Mouse (Mus musculus) liver, embryonic 11.5 days (tissue): Measurements from ENCODE around the gene Myadm. TPM values are rescaled to one million over a fixed set of nuclear protein-coding genes. Genes with fewer than 3 reads are reported as not detected.
A peak's percentile ranks its signal among the peaks of the same experiment; 100 is the strongest.

ENCODE experiments used
- ATAC-seq: fragments of 200-750 bp; cut with Nextera tagmentation; replicated peaks from 2 replicates; pipeline ENCODE4 v1.8.0; 2017; ENCODE audit warnings: moderate number of reproducible peaks, mild to moderate bottlenecking, moderate TSS enrichment, moderate library complexity; ENCODE audit not compliant: low FRiP score
- DNase-seq: peaks from one replicate; pipeline ENCODE4 v3.0.0-alpha.2; 2017; ENCODE audit warnings: low spot score
- H3K27ac ChIP-seq: fragments of 300-500 bp; sonication (generic); 2 replicates; pipeline ENCODE4 v1.5.1; 2014; ENCODE audit warnings: mild to moderate bottlenecking, low read depth, low read length, control low read depth
- H3K27me3 ChIP-seq: fragments of 300-500 bp; sonication (generic); replicated peaks from 2 replicates; pipeline ENCODE4 v1.6.1; 2014; ENCODE audit warnings: low read length, mixed read lengths; ENCODE audit not compliant: control insufficient read depth, insufficient read depth
- H3K36me3 ChIP-seq: fragments of 300-500 bp; sonication (generic); 2 replicates; pipeline ENCODE4 v1.6.1; 2014; ENCODE audit warnings: mild to moderate bottlenecking, low read length, moderate library complexity, mixed read lengths; ENCODE audit not compliant: control insufficient read depth, insufficient read depth
- H3K4me1 ChIP-seq: fragments of 300-500 bp; sonication (generic); replicated peaks from 2 replicates; pipeline ENCODE4 v1.6.1; 2014; ENCODE audit warnings: low read length, mixed read lengths; ENCODE audit not compliant: control insufficient read depth, insufficient read depth
- H3K4me2 ChIP-seq: fragments of 300-500 bp; sonication (generic); 2 replicates; pipeline ENCODE4 v1.6.1; 2014; ENCODE audit warnings: mild to moderate bottlenecking, control low read depth, moderate library complexity
- H3K4me3 ChIP-seq: fragments of 300-500 bp; sonication (generic); 2 replicates; pipeline ENCODE4 v1.5.1; 2014; ENCODE audit warnings: low read depth, low read length, control low read depth
- H3K9ac ChIP-seq: fragments of 300-500 bp; sonication (generic); 2 replicates; pipeline ENCODE4 v1.6.1; 2014; ENCODE audit warnings: low read depth, low read length, control low read depth
- H3K9me3 ChIP-seq: fragments of 300-500 bp; sonication (generic); 2 replicates; pipeline ENCODE4 v1.6.1; 2016; ENCODE audit warnings: low read length, inconsistent platforms, mixed read lengths; ENCODE audit not compliant: control insufficient read depth
- WGBS: fragments of 180-500 bp; shearing (Covaris S2); extraction: QIAGEN DNeasy Blood & Tissue Kit; methylation state at CpG from one replicate; pipeline ENCODE4 v1.1.7; 2014; 5-methylcytosine and 5-hydroxymethylcytosine counted together
- polyA plus RNA-seq: library from polyadenylated mRNA; unstranded; fragments of >200 nt; fragmentation: Nextera tagmentation; extraction: Ambion mirVana; gene quantifications from 2 replicates; pipeline ENCODE4 v1.2.1, GENCODE M21; 2014

Gene Myadm
- polyA plus RNA-seq, 1 experiment from 2014 or later, result 31.3 TPM

- H3K27ac ChIP-seq, result no peak within 1 kb of the TSS
These were observed 44.0 kb downstream of the Myadm start, which contains the start of gene Cacng7 for GRCm38 (mm10) chr7:3332619-3333521. Gene Cacng7, plus strand, starts transcription at chr7:3332955.

DNA sequence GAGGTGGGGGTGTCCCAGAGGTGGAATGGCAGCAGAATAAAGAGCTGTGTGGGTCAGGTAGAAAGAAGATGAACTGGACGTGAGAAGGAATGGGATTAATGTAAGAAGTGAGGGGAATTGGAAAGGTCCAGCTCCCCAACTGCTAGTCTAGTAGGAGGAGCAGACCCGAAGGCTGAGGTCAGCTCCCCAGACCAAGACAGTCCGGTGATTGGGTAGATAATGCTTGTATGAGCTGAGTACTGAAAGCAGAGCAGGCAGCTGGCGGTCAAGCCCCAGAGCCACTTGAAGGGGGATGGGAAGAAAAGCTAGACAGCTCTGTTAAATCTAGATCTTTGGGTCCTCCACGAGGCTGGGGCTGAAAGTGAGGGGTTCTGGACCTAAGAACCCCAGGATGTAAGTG is 44.7 kb downstream of the Myadm start:
- Histone ChIP-seq H3K4me2 (peak overlapping the region; percentile 56), H3K9me3 (no peaks in the 10 kb centered on the region; the same call in 1 of the 2 replicates), H3K9ac (no peak overlapping the region), H3K4me1 (no peaks in the 10 kb centered on the region), H3K36me3 (no peaks in the 10 kb centered on the region), H3K27ac (no peak overlapping the region), H3K4me3 (peak overlapping the region; percentile 46), H3K27me3 (peaks cover 46% of the 10 kb centered on the region)
- no peak for DNase-seq
- no peak for ATAC-seq
- 8% methylated on average over 5 of the region's 5 CpGs for WGBS

More at GRCm38 (mm10) chr7:3332619-3333521, 44.0 kb downstream of the Myadm start, which contains the start of gene Cacng7:
- no peaks in the 10 kb centered on the region for H3K9me3 ChIP-seq
- peak within 1 kb of the TSS; percentile 46 for H3K4me3 ChIP-seq
- peak within 1 kb of the TSS; percentile 35; the same call in 1 of the 2 replicates for H3K9ac ChIP-seq
- peaks cover 46% of the 10 kb centered on the region for H3K27me3 ChIP-seq
- H3K4me1 ChIP-seq, result no peaks in the 10 kb centered on the region
- DNase-seq (peak; percentile 48), ATAC-seq (no peak)
- 3% methylated on average over 53 of the region's 65 CpGs for WGBS
- H3K4me2 ChIP-seq, result peak within 1 kb of the TSS; percentile 56
- H3K36me3 ChIP-seq, result no peaks in the 10 kb centered on the region

DNA sequence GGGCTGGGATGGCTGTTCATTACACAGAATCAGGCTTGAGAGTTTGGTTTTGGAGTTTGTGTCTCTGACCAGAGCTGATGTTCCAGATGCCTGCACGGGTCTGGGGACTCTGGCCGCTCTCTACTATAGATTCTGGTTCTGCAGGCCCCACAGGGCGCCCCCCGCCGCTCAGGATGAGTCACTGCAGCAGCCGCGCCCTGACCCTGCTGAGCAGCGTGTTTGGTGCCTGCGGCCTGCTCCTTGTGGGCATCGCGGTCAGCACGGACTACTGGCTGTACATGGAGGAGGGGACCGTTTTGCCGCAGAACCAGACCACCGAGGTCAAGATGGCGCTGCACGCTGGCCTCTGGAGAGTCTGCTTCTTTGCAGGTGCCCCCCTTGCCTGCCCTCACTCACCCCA is 47.5 kb downstream of the Myadm start:
- DNase-seq (no peak), ATAC-seq (no peak)
- Histone ChIP-seq H3K4me3 (no peak overlapping the region), H3K27ac (no peak overlapping the region), H3K4me1 (no peaks in the 10 kb centered on the region), H3K36me3 (no peaks in the 10 kb centered on the region), H3K4me2 (no peak overlapping the region), H3K9ac (no peak overlapping the region), H3K27me3 (peaks cover 28% of the 10 kb centered on the region), H3K9me3 (no peaks in the 10 kb centered on the region; the same call in 1 of the 2 replicates)
- WGBS, result 56% methylated on average over 17 of the region's 17 CpGs

- no peak overlapping the region for H3K27ac ChIP-seq
- no peak overlapping the region for H3K4me3 ChIP-seq
- H3K27me3 ChIP-seq, result peaks cover 9% of the 10 kb centered on the region
- H3K9ac ChIP-seq, result no peak overlapping the region
- ATAC-seq (no peak), DNase-seq (no peak)
- WGBS, result 55% methylated on average over 11 of the region's 11 CpGs
- no peaks in the 10 kb centered on the region for H3K4me1 ChIP-seq
- H3K4me2 ChIP-seq, result no peak overlapping the region
- H3K9me3 ChIP-seq, result no peaks in the 10 kb centered on the region; the same call in 1 of the 2 replicates
- no peaks in the 10 kb centered on the region for H3K36me3 ChIP-seq
These were observed 49.5 kb downstream of the Myadm start for GRCm38 (mm10) chr7:3338286-3338935.

- Histone ChIP-seq H3K4me2 (no peak overlapping the region), H3K9ac (no peak overlapping the region), H3K9me3 (no peaks in the 10 kb centered on the region; the same call in 1 of the 2 replicates), H3K4me1 (no peaks in the 10 kb centered on the region), H3K4me3 (no peak overlapping the region), H3K27ac (no peak overlapping the region), H3K36me3 (no peaks in the 10 kb centered on the region), H3K27me3 (peaks cover 3% of the 10 kb centered on the region)
- DNase-seq (no peak), ATAC-seq (no peak)
- WGBS, result 73% methylated on average over 11 of the region's 11 CpGs
These were observed 50.1 kb downstream of the Myadm start for GRCm38 (mm10) chr7:3339010-3339409.

DNA sequence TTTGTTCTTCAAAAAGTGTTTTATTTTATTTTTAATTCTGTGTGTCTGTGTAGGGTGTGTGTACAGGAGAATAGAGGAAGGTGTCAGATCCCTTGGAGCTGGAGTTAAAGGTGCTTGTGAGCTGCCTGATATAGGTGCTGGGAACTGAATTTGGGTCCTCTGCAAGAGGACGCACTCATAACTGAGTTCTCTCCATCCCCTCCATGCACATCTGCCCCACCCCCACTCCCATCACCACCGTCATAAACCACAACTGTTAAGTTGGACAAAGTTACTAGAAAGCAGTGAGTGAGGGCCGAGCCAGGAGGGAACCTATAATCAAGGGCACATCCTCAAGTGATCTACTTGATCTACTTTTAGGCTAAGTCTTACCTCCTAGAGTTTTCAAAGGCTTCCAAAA is 55.0 kb downstream of the Myadm start:
- DNase-seq, result no peak
- Histone ChIP-seq H3K36me3 (no peaks in the 10 kb centered on the region), H3K27ac (no peak overlapping the region), H3K4me2 (no peak overlapping the region), H3K27me3 (no peaks in the 10 kb centered on the region), H3K9ac (no peak overlapping the region), H3K4me1 (no peaks in the 10 kb centered on the region), H3K9me3 (no peaks in the 10 kb centered on the region), H3K4me3 (no peak overlapping the region)
- no peak for ATAC-seq
- WGBS, result 70% methylated on average over 3 of the region's 3 CpGs

- H3K27ac ChIP-seq, result no peak overlapping the region
- H3K36me3 ChIP-seq, result no peaks in the 10 kb centered on the region
- H3K9ac ChIP-seq, result no peak overlapping the region
- WGBS, result 77% methylated on average over 3 of the region's 3 CpGs
- no peak for ATAC-seq
- no peaks in the 10 kb centered on the region for H3K27me3 ChIP-seq
- H3K4me3 ChIP-seq, result no peak overlapping the region
- no peaks in the 10 kb centered on the region for H3K9me3 ChIP-seq
- DNase-seq, result no peak
- no peaks in the 10 kb centered on the region for H3K4me1 ChIP-seq
- no peak overlapping the region for H3K4me2 ChIP-seq
These were observed 56.4 kb downstream of the Myadm start for GRCm38 (mm10) chr7:3345301-3345700.

DNA sequence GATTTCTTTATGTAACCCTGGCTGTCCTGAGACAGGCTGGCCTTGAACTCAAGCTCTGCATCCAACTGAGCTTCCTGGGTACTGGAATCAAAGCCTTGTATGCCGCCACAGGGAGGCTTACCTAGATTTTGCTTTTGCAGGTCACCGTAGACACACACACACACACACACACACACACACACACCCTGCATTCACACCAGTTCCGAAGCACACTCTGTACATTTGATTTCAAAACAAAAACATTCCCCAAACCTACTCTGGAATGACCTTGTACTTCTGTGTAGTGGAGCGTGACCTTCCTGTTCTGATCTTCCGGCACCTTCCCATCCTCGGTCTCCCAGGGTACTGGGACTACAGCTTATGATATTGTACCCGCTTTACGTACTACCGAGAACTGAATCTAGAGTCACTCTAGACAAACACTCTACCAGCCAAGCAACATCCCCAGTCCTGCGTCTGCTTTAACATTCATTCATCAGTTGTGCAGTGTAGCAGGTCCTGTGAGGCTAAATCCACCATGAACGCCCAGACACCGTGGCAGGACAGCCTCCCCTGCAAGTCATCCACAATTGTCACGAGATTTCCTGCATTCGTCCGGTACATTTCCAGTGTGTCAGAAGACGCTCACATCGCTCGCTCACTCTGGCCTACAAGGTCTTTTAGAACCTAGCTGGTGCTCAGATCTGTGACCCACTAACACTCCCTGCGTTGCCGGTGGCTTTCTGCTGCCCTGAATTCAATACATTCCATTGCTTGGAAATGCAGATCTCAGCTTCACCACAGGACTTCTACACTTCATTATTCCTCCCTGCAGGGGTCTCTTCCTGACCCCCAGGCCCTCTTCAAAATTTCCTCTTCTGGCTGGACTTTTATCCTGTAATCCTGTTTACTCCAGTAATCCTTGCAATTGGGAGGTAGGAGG is 58.7 kb downstream of the Myadm start:
- H3K4me1 ChIP-seq, result no peaks in the 10 kb centered on the region
- H3K9ac ChIP-seq, result no peak overlapping the region
- H3K9me3 ChIP-seq, result no peaks in the 10 kb centered on the region
- no peak overlapping the region for H3K27ac ChIP-seq
- no peak overlapping the region for H3K4me2 ChIP-seq
- no peak overlapping the region for H3K4me3 ChIP-seq
- no peak for ATAC-seq
- no peak for DNase-seq
- no peaks in the 10 kb centered on the region for H3K36me3 ChIP-seq
- H3K27me3 ChIP-seq, result no peaks in the 10 kb centered on the region
- 58% methylated on average over 20 of the region's 20 CpGs for WGBS
